Mouse (Mus musculus) heart, adult 8-10 months (tissue): ENCODE measurements around the gene Ubash3b. TPM values are rescaled to one million over a fixed set of nuclear protein-coding genes. Genes with fewer than 3 reads are reported as not detected.
A peak's percentile ranks its signal among the peaks of the same experiment; 100 is the strongest.

ENCODE experiments used
- DNase-seq: peaks from one replicate; pipeline ENCODE4 v3.0.0; 2022; ENCODE audit warnings: low spot score
- total RNA-seq, 4 experiments: library from RNA; stranded (reverse); gene quantifications; 2 replicates each; pipeline ENCODE4 v1.2.4; 2022

Gene Ubash3b
- total RNA-seq, 4 experiments from 2014 or later, result 0.79 to 1.1 (median 0.97) TPM

- DNase-seq, result no peak
These were observed 63.4 kb downstream of the Ubash3b start for GRCm38 (mm10) chr9:41098065-41098464.

GRCm38 (mm10) chr9:41091993-41092392 is 69.5 kb downstream of the Ubash3b start:
- no peak for DNase-seq

- DNase-seq, result no peak
These were observed 70.3 kb downstream of the Ubash3b start for GRCm38 (mm10) chr9:41091187-41091586.

GRCm38 (mm10) chr9:41087831-41088383 is 73.6 kb downstream of the Ubash3b start:
- no peak for DNase-seq

GRCm38 (mm10) chr9:41084191-41084901 is 77.2 kb downstream of the Ubash3b start:
- DNase-seq, result peak; percentile 68

- DNase-seq, result no peak
These were observed 78.0 kb downstream of the Ubash3b start for GRCm38 (mm10) chr9:41083386-41084055.

GRCm38 (mm10) chr9:41082891-41083290 is 78.6 kb downstream of the Ubash3b start:
- DNase-seq, result no peak

- no peak for DNase-seq
These were observed 80.6 kb downstream of the Ubash3b start for GRCm38 (mm10) chr9:41080877-41081276.

- no peak for DNase-seq
These were observed 81.9 kb downstream of the Ubash3b start for GRCm38 (mm10) chr9:41079428-41080155.

- DNase-seq, result no peak
These were observed 83.3 kb downstream of the Ubash3b start for GRCm38 (mm10) chr9:41078198-41078597.

- DNase-seq, result no peak
These were observed 85.3 kb downstream of the Ubash3b start for GRCm38 (mm10) chr9:41076150-41076549.

- no peak for DNase-seq
These were observed 86.0 kb downstream of the Ubash3b start for GRCm38 (mm10) chr9:41075528-41075927.

GRCm38 (mm10) chr9:41073196-41074009 is 88.1 kb downstream of the Ubash3b start:
- DNase-seq, result no peak

GRCm38 (mm10) chr9:41072786-41073185 is 88.7 kb downstream of the Ubash3b start:
- DNase-seq, result no peak

- no peak for DNase-seq
These were observed 89.5 kb downstream of the Ubash3b start for GRCm38 (mm10) chr9:41071906-41072511.

- no peak for DNase-seq
These were observed 90.7 kb downstream of the Ubash3b start for GRCm38 (mm10) chr9:41070761-41071181.

- no peak for DNase-seq
These were observed 92.0 kb downstream of the Ubash3b start for GRCm38 (mm10) chr9:41069509-41069908.

- no peak for DNase-seq
These were observed 100.1 kb downstream of the Ubash3b start for GRCm38 (mm10) chr9:41061446-41061845.

GRCm38 (mm10) chr9:41060617-41061016 is 100.9 kb downstream of the Ubash3b start:
- no peak for DNase-seq

- no peak for DNase-seq
These were observed 102.5 kb downstream of the Ubash3b start for GRCm38 (mm10) chr9:41058765-41059535.
